Mouse (Mus musculus) 3T3-L1 (cell line): ENCODE data around the gene Gm21985.

Experiments used
- DNase-seq: peaks from one replicate; pipeline ENCODE4 v3.0.0-alpha.2; 2015; ENCODE audit warnings: low read depth, low spot score

The Gm21985 gene

GRCm38 (mm10) chr2:112328069-112328777 lies 62.1 kb downstream of the Gm21985 start:
- no peak for DNase-seq

DNA sequence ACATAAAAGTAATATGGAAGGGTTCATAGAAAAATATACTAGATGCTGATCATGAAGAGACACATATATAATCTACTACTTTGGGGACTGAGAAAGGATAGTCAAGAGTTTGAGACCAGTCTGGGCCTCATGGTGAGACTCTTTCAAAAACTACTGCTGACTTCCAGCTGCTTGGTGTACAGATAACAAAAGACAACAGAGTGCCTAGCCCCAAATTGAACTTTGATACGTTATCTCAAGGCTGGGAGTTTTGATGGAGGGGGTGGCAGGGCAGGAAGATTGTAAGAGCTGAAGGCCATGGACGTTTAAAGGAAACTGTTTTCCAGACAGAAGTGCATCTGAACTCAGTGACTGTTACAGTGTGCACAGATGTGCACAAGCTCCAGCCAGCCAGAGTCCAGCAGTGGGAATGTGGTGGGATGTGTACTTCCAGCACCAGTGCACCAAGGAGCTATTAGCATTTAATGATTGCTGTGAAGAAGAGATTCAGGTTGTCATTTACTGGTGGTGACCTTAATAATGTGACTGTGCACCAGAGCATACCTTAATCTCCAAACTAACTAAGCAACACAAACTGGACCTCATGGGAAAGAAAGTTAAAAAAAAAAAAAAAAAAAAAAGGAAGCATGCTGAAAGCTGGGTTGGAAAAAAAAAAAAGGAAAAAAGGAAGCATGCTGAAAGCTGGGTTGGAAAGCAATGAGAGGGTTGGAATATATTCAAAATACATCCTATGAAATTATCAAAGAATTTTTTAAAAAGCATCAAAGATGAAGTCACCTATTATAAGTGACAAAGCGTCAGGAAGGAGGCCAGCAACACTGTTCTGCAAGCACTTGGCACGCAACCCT lies 66.2 kb downstream of the Gm21985 start:
- DNase-seq, result no peak

DNA sequence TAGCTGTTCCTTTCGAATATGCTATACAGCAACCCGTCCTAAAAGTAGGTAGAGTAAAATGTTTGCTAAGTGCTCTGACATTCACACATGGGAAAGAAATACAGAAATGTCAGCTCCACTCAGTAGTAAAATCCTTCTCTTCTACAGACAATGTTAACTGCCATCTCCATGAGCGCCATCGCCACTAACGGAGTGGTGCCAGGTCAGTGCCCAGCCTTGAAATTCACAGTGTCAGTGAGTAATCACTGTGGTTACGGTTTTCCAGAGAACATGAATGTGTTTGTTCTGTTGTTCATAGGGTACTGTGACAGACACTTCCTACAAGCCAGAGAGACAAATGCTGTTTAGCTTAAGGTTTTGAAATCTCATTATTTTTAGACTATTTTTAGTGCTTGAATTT lies 71.1 kb downstream of the Gm21985 start:
- DNase-seq, result peak; percentile 20

GRCm38 (mm10) chr2:112339736-112340135 lies 73.6 kb downstream of the Gm21985 start:
- DNase-seq, result peak; percentile 29

- no peak for DNase-seq
Observed at GRCm38 (mm10) chr2:112341117-112341516, 75.0 kb downstream of the Gm21985 start.

DNA sequence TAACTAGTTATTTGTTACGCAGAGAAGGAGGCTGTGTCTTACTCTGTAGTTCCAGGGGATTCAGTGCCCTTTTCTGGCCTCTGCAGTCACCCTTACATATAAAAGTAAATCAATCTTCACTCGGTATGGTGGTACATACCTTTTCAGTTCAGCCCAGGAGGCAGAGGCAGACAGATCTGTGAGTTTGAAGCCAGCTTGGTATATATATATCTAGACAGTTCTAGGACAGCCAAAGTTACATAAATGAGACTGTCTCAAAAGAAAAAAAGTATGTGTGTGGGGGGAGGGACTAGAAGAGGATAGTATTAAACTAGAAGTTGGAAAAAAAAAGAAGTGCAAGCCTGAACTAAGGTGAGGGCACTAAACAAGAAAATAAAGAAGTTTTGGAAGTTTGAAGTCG lies 82.1 kb downstream of the Gm21985 start:
- DNase-seq, result no peak

- no peak for DNase-seq
Observed at GRCm38 (mm10) chr2:112353685-112354455, 87.8 kb downstream of the Gm21985 start.

DNA sequence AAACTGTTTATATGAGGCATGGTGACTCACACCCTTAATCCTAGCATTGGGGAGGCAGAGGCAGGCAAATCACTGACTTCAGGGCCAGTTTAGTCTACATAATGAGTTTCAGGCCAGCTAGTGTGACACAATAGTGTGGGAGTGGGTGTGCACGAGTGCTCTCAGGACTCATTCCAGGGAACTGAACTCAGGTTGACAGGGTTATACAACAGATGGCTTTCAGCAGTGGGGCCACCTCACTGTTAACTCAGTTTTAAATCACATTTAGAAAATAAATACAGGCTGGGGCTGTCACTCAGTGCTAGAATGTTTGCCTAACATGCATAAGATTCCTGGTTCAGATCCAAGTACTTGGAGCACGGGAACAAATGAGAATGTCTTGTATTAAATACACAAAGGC lies 93.5 kb downstream of the Gm21985 start:
- peak; percentile 86 for DNase-seq

GRCm38 (mm10) chr2:112360012-112360780 lies 94.1 kb downstream of the Gm21985 start:
- DNase-seq, result no peak

- DNase-seq, result no peak
Observed at GRCm38 (mm10) chr2:112360781-112361169, 94.7 kb downstream of the Gm21985 start.

DNA sequence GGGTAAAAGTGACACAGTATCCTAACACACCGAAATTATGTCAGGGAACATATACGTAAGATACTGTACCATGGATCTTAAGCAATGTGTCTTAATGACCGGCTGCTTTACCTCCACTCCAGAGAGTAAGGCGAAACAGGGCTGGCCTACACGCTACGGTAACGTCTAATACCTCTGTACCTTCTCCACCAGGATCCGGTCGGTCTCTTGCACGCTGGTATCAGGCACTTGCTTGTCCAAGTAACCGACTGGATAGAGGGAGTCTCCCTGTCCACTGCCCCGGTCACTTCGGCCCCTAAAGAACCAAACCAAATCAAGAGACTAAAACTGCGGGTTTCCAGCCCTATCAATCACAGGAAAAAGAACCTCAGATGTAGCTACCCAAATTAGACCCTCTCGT lies 101.1 kb downstream of the Gm21985 start:
- DNase-seq, result no peak

DNA sequence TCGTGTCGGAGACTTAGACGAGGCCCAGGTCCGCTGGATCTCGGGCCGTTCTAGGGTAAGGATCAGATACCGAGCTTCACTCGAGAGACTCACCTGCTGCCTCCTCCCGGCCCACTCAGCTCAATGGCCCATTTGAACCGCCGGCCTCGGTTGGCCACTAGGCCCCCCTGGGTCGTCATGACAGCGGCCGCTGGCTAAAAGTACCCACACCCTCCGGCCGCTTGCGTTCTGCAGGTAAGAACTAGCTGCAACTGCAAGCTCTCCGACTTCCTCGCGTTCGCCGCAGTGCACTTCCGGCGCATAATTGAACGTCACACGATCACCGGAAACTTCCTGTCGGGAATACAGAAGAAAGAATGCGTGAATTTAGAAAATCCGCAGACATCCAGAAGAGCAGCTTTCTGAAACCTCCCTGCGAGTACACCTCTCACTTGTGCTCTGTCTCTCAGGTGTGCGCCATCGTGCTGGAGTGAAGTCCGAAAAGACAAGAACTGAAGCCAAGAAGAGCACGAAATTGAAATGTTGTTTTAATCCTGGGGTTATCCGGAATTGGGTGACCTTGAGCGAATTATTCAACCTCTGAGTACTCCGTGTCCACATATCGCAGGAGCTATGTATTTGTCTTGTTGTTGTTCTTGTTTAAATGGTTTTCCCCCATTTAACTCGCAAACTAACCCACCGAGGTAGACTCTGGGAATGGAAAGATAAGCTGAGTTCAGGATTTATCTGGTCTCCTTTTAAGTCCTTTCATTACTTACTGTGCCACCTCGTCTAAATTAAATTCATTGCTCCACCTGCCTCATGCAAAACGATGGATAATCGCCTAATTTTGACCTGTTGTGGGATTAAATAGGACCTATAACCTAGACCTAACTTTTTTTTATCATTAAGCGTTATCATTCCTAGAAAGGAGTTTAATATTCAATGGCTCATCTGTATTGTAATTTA lies 101.9 kb downstream of the Gm21985 start, which contains the start of gene Emc4:
TSS of gene Emc4 (minus strand) at position 302 of the 948 bp plus-strand sequence.
- DNase-seq, result peak; percentile 94

- peak; percentile 87 for DNase-seq
Observed at GRCm38 (mm10) chr2:112369941-112370340, 103.8 kb downstream of the Gm21985 start.

GRCm38 (mm10) chr2:112373141-112373540 lies 107.0 kb downstream of the Gm21985 start:
- peak; percentile 99 for DNase-seq

- DNase-seq, result no peak
Observed at GRCm38 (mm10) chr2:112374610-112375009, 108.5 kb downstream of the Gm21985 start.

DNA sequence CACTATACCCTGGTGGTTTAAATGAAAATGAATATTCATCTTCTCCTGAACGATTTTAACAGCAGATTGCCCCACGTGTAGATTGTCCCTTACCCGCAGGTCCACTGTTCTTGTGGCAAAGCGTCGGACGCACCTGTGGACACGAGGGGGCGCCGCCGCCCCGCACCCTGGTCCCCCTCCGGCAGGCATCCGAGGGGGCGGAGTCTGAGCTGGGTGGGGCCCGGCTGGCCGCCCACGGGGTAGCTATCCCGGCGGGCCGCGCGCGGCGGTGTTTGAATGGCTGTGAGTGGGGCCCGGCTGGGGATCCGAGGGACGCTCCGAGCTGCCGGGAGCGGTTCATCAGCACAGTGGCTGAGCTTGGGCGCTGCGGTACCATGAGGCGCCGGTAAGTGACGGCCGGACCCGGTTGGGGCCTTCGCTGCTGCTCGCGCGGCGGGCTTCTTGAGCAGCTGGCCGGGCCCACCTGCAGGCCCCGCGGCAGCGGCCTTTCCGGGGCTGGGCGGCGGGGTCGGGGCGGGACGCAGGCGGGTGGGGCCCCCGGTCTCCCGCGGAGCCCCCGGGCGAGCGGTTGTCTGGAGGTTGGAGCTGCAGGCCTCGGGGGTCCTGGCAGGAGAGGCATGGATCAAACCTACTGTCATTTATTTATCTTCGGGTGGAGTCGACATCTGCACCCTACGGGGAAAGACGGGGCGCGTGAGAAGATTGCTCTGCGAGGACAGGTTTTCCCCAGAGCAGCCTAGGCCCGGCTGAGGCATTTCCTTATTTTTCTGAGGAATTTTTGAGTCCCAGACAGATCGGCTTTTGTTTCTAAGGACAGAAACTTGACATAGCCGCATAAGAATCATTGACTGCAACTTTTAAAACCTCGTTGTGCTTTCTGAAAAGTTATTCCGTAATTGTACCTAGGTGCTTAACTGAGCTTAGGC lies 113.1 kb downstream of the Gm21985 start, which contains the start of gene Katnbl1:
TSS of gene Katnbl1 (plus strand) at position 239 of the 926 bp plus-strand sequence.
- DNase-seq, result peak; percentile 93

- peak; percentile 36 for DNase-seq
Observed at GRCm38 (mm10) chr2:112380131-112380530, 114.0 kb downstream of the Gm21985 start.

- DNase-seq, result no peak
Observed at GRCm38 (mm10) chr2:112381219-112381618, 115.1 kb downstream of the Gm21985 start.

GRCm38 (mm10) chr2:112390843-112391242 lies 124.7 kb downstream of the Gm21985 start:
- no peak for DNase-seq
